Mouse (Mus musculus): Measurements from ENCODE around the gene Kdm4d. TPM values are rescaled to one million over a fixed set of nuclear protein-coding genes. Genes with fewer than 3 reads are reported as not detected.

Kdm4d gene
- polyA plus RNA-seq, 1 experiment from 2014 or later, result 0.34 TPM

- H3K36me3 ChIP-seq (ENCODE audit: control insufficient read depth, insufficient read depth, low read length), result no peaks in the 10 kb centered on the region
- DNase-seq (ENCODE audit: low spot score), result peak; percentile 81
- no peak overlapping the region for H3K4me2 ChIP-seq (ENCODE audit: low read length)
- 0 out of 2 replicates have a peak, but pooled peaks have one; percentile 59 for ATAC-seq (replicated peaks; ENCODE audit: low FRiP score, low TSS enrichment, low read depth)
- H3K4me1 ChIP-seq (replicated peaks; ENCODE audit: control insufficient read depth, insufficient read depth, low read length), result no peaks in the 10 kb centered on the region
- WGBS, result 9% methylated on average over 4 of the region's 4 CpGs
- no peaks in the 10 kb centered on the region for H3K9me3 ChIP-seq (ENCODE audit: control insufficient read depth, low read length)
- no peak overlapping the region for H3K9ac ChIP-seq (ENCODE audit: low read length)
- no peak overlapping the region for H3K4me3 ChIP-seq (ENCODE audit: low read depth, low read length)
- H3K27ac ChIP-seq (ENCODE audit: low read depth), result no peak overlapping the region
- no peaks in the 10 kb centered on the region for H3K27me3 ChIP-seq (replicated peaks; ENCODE audit: control insufficient read depth, insufficient read depth, low read length)
Observed at GRCm38 (mm10) chr9:14523408-14524043, 23.2 kb upstream of the Kdm4d start.

GRCm38 (mm10) chr9:14521695-14522094, 21.4 kb upstream of the Kdm4d start:
- no peaks in the 10 kb centered on the region for H3K9me3 ChIP-seq (ENCODE audit: control insufficient read depth, low read length)
- no peak overlapping the region for H3K9ac ChIP-seq (ENCODE audit: low read length)
- no peak overlapping the region for H3K27ac ChIP-seq (ENCODE audit: low read depth)
- no peak overlapping the region for H3K4me2 ChIP-seq (ENCODE audit: low read length)
- DNase-seq (ENCODE audit: low spot score) (no peak), ATAC-seq (replicated peaks; ENCODE audit: low FRiP score, low TSS enrichment, low read depth) (no peak)
- H3K4me1 ChIP-seq (replicated peaks; ENCODE audit: control insufficient read depth, insufficient read depth, low read length), result no peaks in the 10 kb centered on the region
- no peaks in the 10 kb centered on the region for H3K27me3 ChIP-seq (replicated peaks; ENCODE audit: control insufficient read depth, insufficient read depth, low read length)
- H3K4me3 ChIP-seq (ENCODE audit: low read depth, low read length), result no peak overlapping the region
- WGBS, result 31% methylated on average over 2 of the region's 2 CpGs
- H3K36me3 ChIP-seq (ENCODE audit: control insufficient read depth, insufficient read depth, low read length), result no peaks in the 10 kb centered on the region

DNA sequence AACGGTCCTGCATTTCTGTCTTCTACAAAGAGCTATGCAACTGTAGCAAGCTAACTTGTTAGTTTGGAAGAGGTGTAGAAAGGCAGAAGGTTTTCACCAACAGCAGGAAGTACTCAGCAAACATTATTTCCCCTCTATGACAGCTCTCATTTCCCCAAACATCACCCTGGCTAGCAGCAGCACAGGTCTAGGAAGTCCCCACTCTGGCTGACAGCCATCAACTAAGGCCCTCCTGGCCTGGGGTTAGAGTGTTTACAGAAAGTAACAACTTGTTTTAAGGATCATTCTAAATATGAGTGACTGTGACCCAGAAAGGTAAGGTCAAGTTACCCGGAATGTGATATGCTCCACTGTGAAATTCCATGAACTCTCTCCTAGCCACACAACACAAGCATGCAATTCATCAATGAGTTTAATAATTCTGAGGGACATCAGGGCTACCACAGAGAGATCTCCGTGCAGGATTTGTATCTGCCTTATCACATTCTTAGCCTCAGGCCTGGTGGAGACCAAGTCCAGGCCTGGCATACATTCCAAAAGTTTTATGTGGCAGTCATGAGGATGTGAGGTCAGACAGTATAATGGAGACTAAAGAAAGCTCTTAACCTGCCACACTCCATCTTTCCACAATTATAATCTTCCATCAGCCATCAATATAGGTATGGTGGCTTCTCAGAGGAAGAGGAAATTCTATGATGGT, 20.8 kb upstream of the Kdm4d start:
- 32% methylated on average over 3 of the region's 3 CpGs for WGBS
- no peak for DNase-seq (ENCODE audit: low spot score)

GRCm38 (mm10) chr9:14518105-14518504, 17.8 kb upstream of the Kdm4d start:
- no peak overlapping the region for H3K4me3 ChIP-seq (ENCODE audit: low read depth, low read length)
- H3K36me3 ChIP-seq (ENCODE audit: control insufficient read depth, insufficient read depth, low read length), result no peaks in the 10 kb centered on the region
- 82% methylated on average over 3 of the region's 3 CpGs for WGBS
- H3K9ac ChIP-seq (ENCODE audit: low read length), result no peak overlapping the region
- DNase-seq (ENCODE audit: low spot score), result no peak
- no peaks in the 10 kb centered on the region for H3K9me3 ChIP-seq (ENCODE audit: control insufficient read depth, low read length)
- no peaks in the 10 kb centered on the region for H3K27me3 ChIP-seq (replicated peaks; ENCODE audit: control insufficient read depth, insufficient read depth, low read length)
- no peak overlapping the region for H3K27ac ChIP-seq (ENCODE audit: low read depth)
- H3K4me2 ChIP-seq (ENCODE audit: low read length), result no peak overlapping the region
- no peak for ATAC-seq (replicated peaks; ENCODE audit: low FRiP score, low TSS enrichment, low read depth)
- H3K4me1 ChIP-seq (replicated peaks; ENCODE audit: control insufficient read depth, insufficient read depth, low read length), result no peaks in the 10 kb centered on the region

More for the DNA sequence above, 20.8 kb upstream of the Kdm4d start:
- ATAC-seq (replicated peaks; ENCODE audit: low FRiP score, low TSS enrichment, low read depth), result no peak
- Histone ChIP-seq H3K36me3 (ENCODE audit: control insufficient read depth, insufficient read depth, low read length) (no peaks in the 10 kb centered on the region), H3K4me2 (ENCODE audit: low read length) (no peak overlapping the region), H3K27ac (ENCODE audit: low read depth) (no peak overlapping the region), H3K4me1 (replicated peaks; ENCODE audit: control insufficient read depth, insufficient read depth, low read length) (no peaks in the 10 kb centered on the region), H3K27me3 (replicated peaks; ENCODE audit: control insufficient read depth, insufficient read depth, low read length) (no peaks in the 10 kb centered on the region), H3K9ac (ENCODE audit: low read length) (no peak overlapping the region), H3K9me3 (ENCODE audit: control insufficient read depth, low read length) (no peaks in the 10 kb centered on the region), H3K4me3 (ENCODE audit: low read depth, low read length) (no peak overlapping the region)

DNA sequence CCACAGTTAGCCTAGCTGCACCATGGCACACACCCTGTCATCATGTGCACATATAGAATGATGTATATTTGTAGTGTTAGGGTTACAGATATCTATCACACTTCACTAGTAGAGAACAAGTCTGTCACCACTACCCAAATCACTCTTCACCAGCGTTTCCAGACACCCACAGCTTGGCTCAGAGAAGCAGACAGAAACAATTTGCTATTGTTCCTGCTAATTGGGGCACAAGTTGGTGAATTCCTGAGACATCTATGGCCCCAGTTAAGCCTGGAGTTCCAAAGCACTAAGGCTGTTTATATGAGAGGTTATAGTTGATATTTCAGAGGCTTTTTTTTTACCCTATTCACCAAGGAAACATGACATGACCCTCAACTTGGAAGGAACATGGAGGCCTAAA, 17.0 kb upstream of the Kdm4d start:
- Histone ChIP-seq H3K9ac (ENCODE audit: low read length) (no peak overlapping the region), H3K4me3 (ENCODE audit: low read depth, low read length) (no peak overlapping the region), H3K36me3 (ENCODE audit: control insufficient read depth, insufficient read depth, low read length) (no peaks in the 10 kb centered on the region), H3K4me2 (ENCODE audit: low read length) (no peak overlapping the region), H3K27ac (ENCODE audit: low read depth) (no peak overlapping the region), H3K27me3 (replicated peaks; ENCODE audit: control insufficient read depth, insufficient read depth, low read length) (no peaks in the 10 kb centered on the region), H3K4me1 (replicated peaks; ENCODE audit: control insufficient read depth, insufficient read depth, low read length) (no peaks in the 10 kb centered on the region), H3K9me3 (ENCODE audit: control insufficient read depth, low read length) (no peaks in the 10 kb centered on the region)
- no peak for DNase-seq (ENCODE audit: low spot score)
- WGBS, result 58% methylated on average over 1 of the region's 1 CpGs
- no peak for ATAC-seq (replicated peaks; ENCODE audit: low FRiP score, low TSS enrichment, low read depth)

- 76% methylated on average over 9 of the region's 9 CpGs for WGBS
- DNase-seq (ENCODE audit: low spot score), result peak; percentile 62
- no peak overlapping the region for H3K4me2 ChIP-seq (ENCODE audit: low read length)
- peaks cover 28% of the 10 kb centered on the region for H3K36me3 ChIP-seq (ENCODE audit: control insufficient read depth, insufficient read depth, low read length)
- no peaks in the 10 kb centered on the region for H3K27me3 ChIP-seq (replicated peaks; ENCODE audit: control insufficient read depth, insufficient read depth, low read length)
- no peak overlapping the region for H3K9ac ChIP-seq (ENCODE audit: low read length)
- no peak overlapping the region for H3K4me3 ChIP-seq (ENCODE audit: low read depth, low read length)
- no peak overlapping the region for H3K27ac ChIP-seq (ENCODE audit: low read depth)
- H3K4me1 ChIP-seq (replicated peaks; ENCODE audit: control insufficient read depth, insufficient read depth, low read length), result no peaks in the 10 kb centered on the region
- H3K9me3 ChIP-seq (ENCODE audit: control insufficient read depth, low read length), result no peaks in the 10 kb centered on the region
- peak; percentile 68; the same call in 1 of the 2 replicates for ATAC-seq (replicated peaks; ENCODE audit: low FRiP score, low TSS enrichment, low read depth)
Observed at GRCm38 (mm10) chr9:14512633-14513445, 12.6 kb upstream of the Kdm4d start.

GRCm38 (mm10) chr9:14500916-14501424, 688 bp upstream of the Kdm4d start:
- Histone ChIP-seq H3K27me3 (replicated peaks; ENCODE audit: control insufficient read depth, insufficient read depth, low read length) (no peaks in the 10 kb centered on the region), H3K36me3 (ENCODE audit: control insufficient read depth, insufficient read depth, low read length) (peaks cover 42% of the 10 kb centered on the region), H3K4me1 (replicated peaks; ENCODE audit: control insufficient read depth, insufficient read depth, low read length) (peaks cover 11% of the 10 kb centered on the region; the same call in 1 of the 2 replicates), H3K4me2 (ENCODE audit: low read length) (peak overlapping the region; percentile 71), H3K9me3 (ENCODE audit: control insufficient read depth, low read length) (no peaks in the 10 kb centered on the region), H3K27ac (ENCODE audit: low read depth) (peak overlapping the region; percentile 72), H3K4me3 (ENCODE audit: low read depth, low read length) (peak overlapping the region; percentile 85), H3K9ac (ENCODE audit: low read length) (peak overlapping the region; percentile 83)
- ATAC-seq (replicated peaks; ENCODE audit: low FRiP score, low TSS enrichment, low read depth), result no peak
- WGBS, result 4% methylated on average over 10 of the region's 10 CpGs
- no peak for DNase-seq (ENCODE audit: low spot score)

DNA sequence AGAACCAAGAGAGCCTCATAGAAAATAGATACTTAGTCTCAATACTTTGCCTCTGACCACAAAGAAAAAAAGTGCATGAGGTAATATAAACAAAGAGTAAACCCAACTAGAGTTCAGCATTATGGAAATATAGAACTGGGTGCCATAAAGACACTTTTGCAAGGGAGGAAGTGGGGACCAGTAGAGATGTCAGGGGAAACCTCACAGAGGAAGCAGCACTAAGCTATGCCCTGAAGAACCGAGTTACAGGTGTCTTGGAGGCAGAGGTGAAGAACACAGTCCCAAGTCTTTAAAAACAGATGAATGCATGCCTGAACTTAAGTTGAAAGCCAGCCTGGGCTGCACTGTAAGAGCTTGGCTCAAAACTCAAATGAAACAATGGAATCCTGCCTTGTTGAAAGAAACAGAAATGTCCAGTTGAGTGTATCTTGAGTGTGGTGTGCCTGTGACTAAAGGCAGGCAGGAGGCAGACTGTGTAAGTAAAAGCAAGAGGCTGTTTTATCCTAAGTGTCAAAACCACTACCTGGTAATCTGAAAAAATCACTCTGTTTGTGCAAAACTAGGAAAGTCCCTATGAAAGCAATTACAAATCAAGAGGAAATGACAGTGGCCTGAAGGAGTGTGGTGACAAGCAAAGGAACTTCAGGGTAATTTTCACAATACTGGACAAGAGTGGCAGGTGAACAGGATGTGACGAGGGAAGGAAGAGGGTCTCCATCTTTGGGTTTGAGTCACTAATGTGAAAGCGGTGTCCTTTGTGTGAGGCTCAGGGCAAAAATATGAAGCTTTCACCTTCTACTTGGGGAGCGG, 1.2 kb downstream of the Kdm4d start:
- 84% methylated on average over 4 of the region's 4 CpGs for WGBS
- Histone ChIP-seq H3K9me3 (ENCODE audit: control insufficient read depth, low read length) (no peaks in the 10 kb centered on the region), H3K4me3 (ENCODE audit: low read depth, low read length) (peak overlapping the region; percentile 85; the same call in 1 of the 2 replicates), H3K9ac (ENCODE audit: low read length) (no peak overlapping the region), H3K27ac (ENCODE audit: low read depth) (no peak overlapping the region), H3K4me2 (ENCODE audit: low read length) (peak overlapping the region; percentile 81), H3K27me3 (replicated peaks; ENCODE audit: control insufficient read depth, insufficient read depth, low read length) (no peaks in the 10 kb centered on the region), H3K4me1 (replicated peaks; ENCODE audit: control insufficient read depth, insufficient read depth, low read length) (peaks cover 11% of the 10 kb centered on the region; the same call in 1 of the 2 replicates), H3K36me3 (ENCODE audit: control insufficient read depth, insufficient read depth, low read length) (peaks cover 23% of the 10 kb centered on the region)
- ATAC-seq (replicated peaks; ENCODE audit: low FRiP score, low TSS enrichment, low read depth), result no peak
- no peak for DNase-seq (ENCODE audit: low spot score)

Data from intestine, embryonic 14.5 days (tissue).